Mouse (Mus musculus): ENCODE measurements at regions not wholly inside any gene's neighbourhood (a gene's known extent, or its start where the extent isn't known, plus 50 kb on each side); places are given as distances from the start of the nearest gene placed in this dataset.
A peak's percentile ranks its signal among the peaks of the same experiment; 100 is the strongest.

DNA sequence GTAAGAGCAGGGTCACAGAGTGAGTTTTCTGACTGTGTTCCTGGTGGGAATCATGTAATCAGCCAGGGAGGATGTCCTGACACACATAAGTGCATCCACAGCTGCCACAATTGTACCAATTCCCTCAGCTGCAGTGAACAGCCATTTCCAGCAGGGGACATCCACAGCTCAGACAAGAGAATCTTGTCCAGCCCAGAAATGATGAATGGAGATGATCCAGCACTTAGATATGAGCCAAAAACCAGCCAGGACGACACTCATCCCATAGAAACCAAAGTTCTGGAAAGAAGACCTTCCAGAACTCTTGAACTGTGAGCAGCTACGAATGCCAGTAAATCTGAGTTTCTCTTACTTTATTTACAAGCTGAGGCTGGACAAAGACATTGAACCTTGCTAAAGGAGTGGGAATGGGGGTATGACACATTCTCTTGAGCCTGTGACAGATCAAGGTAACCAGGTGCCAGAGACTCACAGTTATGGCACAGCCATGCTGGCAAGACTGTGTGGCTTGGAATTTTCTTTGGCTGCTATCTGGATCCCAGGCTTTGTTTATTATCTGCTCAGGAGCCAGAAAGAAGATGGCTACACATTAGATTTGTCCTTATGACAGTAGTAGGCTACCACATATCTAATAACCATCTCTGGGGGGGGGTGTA is 145.1 kb downstream of the Gm10192 start:
- peak; percentile 86 for DNase-seq (ENCODE audit: low read depth)
- TF ChIP-seq CTCF (IDR thresholded peaks at IDR 0.05; ENCODE audit: borderline replicate concordance, extremely low read depth, insufficient read depth, insufficient read length) (peak; percentile 89), POLR2A (IDR thresholded peaks at IDR 0.05; ENCODE audit: borderline replicate concordance, extremely low read depth, insufficient read depth, insufficient read length, poor library complexity, severe bottlenecking) (no peak)

DNA sequence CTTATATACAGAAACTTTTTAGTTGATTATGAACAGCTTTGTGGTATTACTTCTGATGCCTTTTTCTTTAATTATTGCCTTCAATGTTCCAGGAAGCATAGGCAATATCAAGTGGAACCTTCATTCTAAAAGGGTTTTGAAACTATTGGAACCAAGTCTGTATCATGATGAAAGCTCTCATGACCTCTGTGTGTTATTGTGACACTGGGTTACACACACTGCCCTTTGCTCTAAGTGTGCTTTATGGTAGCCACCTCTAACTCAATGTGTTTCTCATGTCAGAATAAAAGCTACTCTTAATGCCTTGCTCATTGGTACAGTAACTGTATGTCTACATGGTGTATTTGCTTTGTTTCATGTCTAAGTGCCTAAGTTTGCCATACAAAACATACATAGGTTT is 154.0 kb downstream of the Gm10192 start:
- no peak for TF ChIP-seq POLR2A (IDR thresholded peaks at IDR 0.05; ENCODE audit: borderline replicate concordance, extremely low read depth, insufficient read depth, insufficient read length, poor library complexity, severe bottlenecking)
- TF ChIP-seq CTCF (IDR thresholded peaks at IDR 0.05; ENCODE audit: borderline replicate concordance, extremely low read depth, insufficient read depth, insufficient read length) = no peak
- no peak for DNase-seq (ENCODE audit: low read depth)

DNA sequence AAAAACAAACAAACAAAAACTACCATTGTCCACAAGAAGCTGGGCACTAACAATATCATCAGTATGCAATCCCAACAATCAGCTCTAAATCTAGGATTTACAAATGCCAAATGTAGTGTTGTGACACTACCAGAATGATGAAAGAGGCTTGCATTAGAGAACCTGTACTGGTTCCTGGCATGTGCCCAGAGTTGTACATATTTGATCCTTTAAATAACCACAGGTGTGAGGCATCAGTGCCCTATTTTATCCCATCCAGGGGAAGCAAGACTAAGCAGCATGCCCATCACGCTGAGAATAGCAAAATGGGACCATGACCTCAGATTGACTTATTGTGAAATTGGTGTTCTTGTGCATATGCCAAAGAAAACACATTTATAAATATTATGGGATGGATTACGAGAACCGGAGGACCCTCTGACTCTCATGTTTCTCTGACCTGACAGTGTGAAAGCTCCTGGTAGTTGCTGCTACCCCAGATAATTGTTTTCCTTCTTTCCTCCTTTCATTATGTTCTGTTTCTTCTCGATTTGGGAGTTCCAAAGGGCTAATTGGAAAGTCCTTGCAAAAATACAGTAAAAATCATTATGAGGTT is 157.4 kb downstream of the Gm10192 start:
- TF ChIP-seq CTCF (IDR thresholded peaks at IDR 0.05; ENCODE audit: borderline replicate concordance, extremely low read depth, insufficient read depth, insufficient read length) (no peak), POLR2A (IDR thresholded peaks at IDR 0.05; ENCODE audit: borderline replicate concordance, extremely low read depth, insufficient read depth, insufficient read length, poor library complexity, severe bottlenecking) (no peak)
- no peak for DNase-seq (ENCODE audit: low read depth)

DNA sequence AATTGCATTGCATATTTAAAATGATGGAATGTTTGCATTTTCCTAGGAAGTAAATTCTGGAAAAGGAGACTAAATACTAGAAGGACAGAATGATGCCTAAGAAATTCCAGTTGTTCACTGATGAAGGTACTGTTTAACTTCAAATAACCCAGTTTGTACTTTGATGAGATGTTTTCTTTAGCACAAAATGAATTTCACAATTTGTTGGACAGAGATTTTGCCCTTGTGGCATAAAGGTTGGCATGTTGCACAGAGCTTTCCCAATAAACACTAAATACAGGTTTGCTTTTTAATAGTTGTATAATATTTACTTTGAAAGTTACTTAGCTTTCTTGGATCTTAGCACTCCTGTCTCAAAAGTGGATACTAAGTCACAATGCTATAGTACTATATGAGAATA is 181.6 kb downstream of the Gm10192 start:
- no peak for DNase-seq (ENCODE audit: low read depth)
- TF ChIP-seq POLR2A (IDR thresholded peaks at IDR 0.05; ENCODE audit: borderline replicate concordance, extremely low read depth, insufficient read depth, insufficient read length, poor library complexity, severe bottlenecking) = no peak
- TF ChIP-seq CTCF (IDR thresholded peaks at IDR 0.05; ENCODE audit: borderline replicate concordance, extremely low read depth, insufficient read depth, insufficient read length) = no peak

DNA sequence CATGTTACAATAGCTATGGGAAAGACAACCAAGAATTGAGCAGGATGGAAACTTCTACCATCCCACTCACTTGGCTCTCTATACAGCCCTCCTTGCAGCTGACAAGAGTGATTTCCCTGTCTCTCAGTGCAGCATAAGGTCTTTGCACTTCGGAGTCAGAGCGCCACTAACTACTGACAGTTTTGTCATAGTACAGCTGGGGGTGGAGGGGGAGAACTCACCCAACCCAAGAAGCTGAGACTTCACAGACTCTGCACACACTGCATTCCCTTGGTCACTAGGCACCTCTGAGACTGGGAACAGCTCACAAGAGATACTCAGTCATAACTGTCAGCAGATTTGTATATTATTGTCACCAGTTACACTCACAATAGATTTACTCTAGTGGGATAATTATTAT is 195.3 kb upstream of the Gm12695 start:
- DNase-seq (ENCODE audit: low read depth) = peak; percentile 86
- no peak for TF ChIP-seq POLR2A (IDR thresholded peaks at IDR 0.05; ENCODE audit: borderline replicate concordance, extremely low read depth, insufficient read depth, insufficient read length, poor library complexity, severe bottlenecking)
- TF ChIP-seq CTCF (IDR thresholded peaks at IDR 0.05; ENCODE audit: borderline replicate concordance, extremely low read depth, insufficient read depth, insufficient read length) = no peak

DNA sequence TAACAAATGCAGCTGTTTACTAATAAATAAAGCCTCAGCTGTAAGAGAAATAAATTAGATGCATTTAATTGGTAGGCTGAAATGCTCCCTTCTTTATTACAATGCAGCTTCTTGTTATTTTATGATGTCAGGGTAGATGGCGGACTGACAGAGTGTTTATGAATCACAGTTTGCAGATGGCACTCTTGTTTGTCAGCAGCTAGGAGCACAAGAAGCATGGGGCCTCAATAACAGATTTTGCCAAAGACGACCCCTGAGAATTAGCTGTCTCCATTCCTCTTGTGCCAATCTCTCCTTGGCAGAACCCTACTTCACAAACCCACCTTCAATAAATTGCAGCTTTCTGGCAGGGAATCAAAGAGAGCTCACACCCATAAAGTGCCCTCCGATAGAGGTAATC is 194.9 kb upstream of the Gm12695 start:
- DNase-seq (ENCODE audit: low read depth) = peak; percentile 87
- no peak for TF ChIP-seq CTCF (IDR thresholded peaks at IDR 0.05; ENCODE audit: borderline replicate concordance, extremely low read depth, insufficient read depth, insufficient read length)
- TF ChIP-seq POLR2A (IDR thresholded peaks at IDR 0.05; ENCODE audit: borderline replicate concordance, extremely low read depth, insufficient read depth, insufficient read length, poor library complexity, severe bottlenecking) = no peak

DNA sequence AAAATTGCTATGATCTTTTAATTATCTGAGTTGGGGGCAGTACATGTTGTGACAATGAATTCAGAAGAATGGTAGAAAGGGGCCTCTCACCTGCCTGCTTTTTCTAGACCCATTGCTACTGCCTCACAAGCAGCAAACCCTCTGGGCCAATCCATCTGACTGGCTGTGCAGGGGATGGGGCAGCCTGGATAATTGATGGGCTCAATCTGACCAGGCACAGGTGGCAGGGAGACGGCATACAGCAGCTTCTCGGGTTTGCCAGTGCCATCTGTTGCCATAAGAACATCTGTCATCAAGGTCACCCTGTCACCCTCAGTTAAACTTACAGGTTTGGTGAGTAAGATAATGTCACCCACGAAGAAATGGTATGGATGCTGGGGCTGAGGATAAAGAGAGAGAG is 189.9 kb upstream of the Gm12695 start:
- peak; percentile 79 for DNase-seq (ENCODE audit: low read depth)
- TF ChIP-seq CTCF (IDR thresholded peaks at IDR 0.05; ENCODE audit: borderline replicate concordance, extremely low read depth, insufficient read depth, insufficient read length) = no peak
- TF ChIP-seq POLR2A (IDR thresholded peaks at IDR 0.05; ENCODE audit: borderline replicate concordance, extremely low read depth, insufficient read depth, insufficient read length, poor library complexity, severe bottlenecking) = no peak

DNA sequence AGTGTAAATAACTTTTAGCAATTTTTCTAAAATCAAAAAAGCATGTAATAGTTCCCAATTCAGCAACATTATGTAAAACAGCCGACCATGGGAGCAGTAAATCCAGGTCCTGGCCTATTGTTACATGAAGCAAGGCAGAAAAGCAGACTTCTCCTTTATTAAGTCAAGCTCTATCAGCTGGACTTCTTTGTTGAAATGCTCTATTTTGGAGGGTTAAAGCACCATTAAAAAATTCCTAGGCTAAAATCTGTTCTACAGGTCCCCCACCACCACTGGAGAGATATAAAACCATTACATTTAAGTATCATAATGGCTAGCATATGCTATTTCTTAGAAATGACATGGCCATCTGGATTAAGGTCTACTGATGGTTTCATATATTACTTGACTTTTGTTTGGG is 188.8 kb upstream of the Gm12695 start:
- no peak for DNase-seq (ENCODE audit: low read depth)
- TF ChIP-seq CTCF (IDR thresholded peaks at IDR 0.05; ENCODE audit: borderline replicate concordance, extremely low read depth, insufficient read depth, insufficient read length) = no peak
- TF ChIP-seq POLR2A (IDR thresholded peaks at IDR 0.05; ENCODE audit: borderline replicate concordance, extremely low read depth, insufficient read depth, insufficient read length, poor library complexity, severe bottlenecking) = no peak

DNA sequence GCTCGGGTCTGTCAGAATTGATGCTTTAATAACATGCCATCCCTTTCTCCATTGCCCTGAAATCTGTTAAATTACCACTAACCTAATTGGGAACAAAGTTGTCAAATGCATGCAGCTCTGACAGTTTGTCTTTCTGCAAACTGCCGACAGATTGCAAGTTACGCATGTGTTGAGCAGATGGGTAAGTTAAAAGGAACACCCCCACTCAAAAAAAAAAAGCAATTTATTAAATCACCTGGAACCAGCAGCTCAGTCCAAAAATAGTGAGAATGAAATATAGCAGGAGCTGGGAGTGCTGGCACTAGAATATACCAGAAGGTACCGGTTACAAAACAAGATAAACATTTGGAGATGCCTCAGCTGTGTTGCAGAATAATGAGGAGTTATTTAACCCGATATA is 184.2 kb upstream of the Gm12695 start:
- peak; percentile 94 for DNase-seq (ENCODE audit: low read depth)

DNA sequence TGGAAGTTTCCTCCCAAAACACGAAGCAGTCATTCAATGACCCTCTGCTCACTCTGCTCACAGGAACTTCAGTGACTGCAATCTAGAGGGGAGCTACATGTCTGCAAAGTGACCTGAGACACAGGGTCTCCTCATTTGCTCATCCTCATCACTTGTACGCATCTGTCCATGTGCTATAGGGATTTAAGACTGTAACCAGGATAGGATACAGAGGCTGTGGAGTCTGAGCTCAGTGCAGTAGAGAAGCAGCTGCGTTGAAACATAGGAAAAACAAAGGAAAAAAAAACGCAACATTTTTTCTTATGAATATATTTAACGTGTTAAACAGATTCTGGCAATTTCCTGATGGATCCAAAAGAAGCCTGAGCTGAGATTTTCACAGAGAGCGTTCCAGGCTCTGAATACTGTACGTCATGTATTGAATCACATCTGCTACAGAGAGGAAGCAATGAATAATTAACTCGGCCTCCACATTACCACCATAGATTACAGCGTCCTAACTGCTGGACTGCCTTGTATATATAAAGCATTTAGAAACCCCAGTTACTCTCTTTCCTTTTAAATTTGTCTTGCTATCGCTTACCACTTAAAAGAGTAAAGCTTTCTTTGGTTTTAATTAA is 183.7 kb upstream of the Gm12695 start:
- no peak for TF ChIP-seq CTCF (IDR thresholded peaks at IDR 0.05; ENCODE audit: borderline replicate concordance, extremely low read depth, insufficient read depth, insufficient read length)
- TF ChIP-seq POLR2A (IDR thresholded peaks at IDR 0.05; ENCODE audit: borderline replicate concordance, extremely low read depth, insufficient read depth, insufficient read length, poor library complexity, severe bottlenecking) = no peak
- DNase-seq (ENCODE audit: low read depth) = peak; percentile 91

More for the DNA sequence above, 184.2 kb upstream of the Gm12695 start:
- TF ChIP-seq POLR2A (IDR thresholded peaks at IDR 0.05; ENCODE audit: borderline replicate concordance, extremely low read depth, insufficient read depth, insufficient read length, poor library complexity, severe bottlenecking) = no peak
- no peak for TF ChIP-seq CTCF (IDR thresholded peaks at IDR 0.05; ENCODE audit: borderline replicate concordance, extremely low read depth, insufficient read depth, insufficient read length)

Data from brain, embryonic 14.5 days (tissue).